Mouse (Mus musculus) thymus, adult 2 months (tissue): ENCODE measurements around the gene Nt5m.

ENCODE experiments used
- CTCF ChIP-seq: fragments of 200-500 bp; IDR thresholded peaks from 2 replicates; pipeline ENCODE4 v1.5.1; 2012; ENCODE audit warnings: mild to moderate bottlenecking, control low read depth, low read length, moderate library complexity, borderline replicate concordance; ENCODE audit not compliant: control insufficient read depth, poor library complexity, insufficient read depth; ENCODE audit errors: extremely low read depth
- POLR2A ChIP-seq: fragments of 200-500 bp; IDR thresholded peaks from 2 replicates; pipeline ENCODE4 v1.6.1; 2012; ENCODE audit warnings: mild to moderate bottlenecking, low read length, control low read depth, moderate library complexity; ENCODE audit not compliant: control insufficient read depth, poor library complexity, insufficient read depth; ENCODE audit errors: extremely low read depth

GRCm38 (mm10) chr11:59921265-59921664 is 82.0 kb downstream of the Nt5m start:
- TF ChIP-seq POLR2A (no peak), CTCF (no peak)
